Mouse (Mus musculus) liver, embryonic 13.5 days (tissue): ENCODE data around the gene Cyp24a1. TPM values are rescaled to one million over a fixed set of nuclear protein-coding genes. Genes with fewer than 3 reads are reported as not detected.
"Not testable (repeated sequence)": the region's sequence is repeated elsewhere in the genome, so short reads cannot be mapped to it uniquely, and the experiment has no call there.

ENCODE experiments used
- ATAC-seq: fragments of 200-750 bp; cut with Nextera tagmentation; 2 replicates; pipeline ENCODE4 v1.8.0; 2017; ENCODE audit warnings: low read depth, mild to moderate bottlenecking, moderate number of reproducible peaks, moderate library complexity
- DNase-seq: peaks from one replicate; pipeline ENCODE4 v3.0.0; 2022
- H3K27ac ChIP-seq: fragments of 300-500 bp; sonication (generic); 2 replicates; pipeline ENCODE4 v1.5.1; 2015; ENCODE audit warnings: moderate library complexity, mild to moderate bottlenecking, inconsistent platforms
- H3K27me3 ChIP-seq: fragments of 300-500 bp; sonication (generic); 2 replicates; pipeline ENCODE4 v1.6.1; 2015; ENCODE audit warnings: mild to moderate bottlenecking, inconsistent platforms
- H3K36me3 ChIP-seq: fragments of 300-500 bp; sonication (generic); 2 replicates; pipeline ENCODE4 v1.6.1; 2015; ENCODE audit warnings: mild to moderate bottlenecking, inconsistent platforms
- H3K4me1 ChIP-seq: fragments of 300-500 bp; sonication (generic); replicated peaks from 2 replicates; pipeline ENCODE4 v1.6.1; 2015; ENCODE audit warnings: inconsistent platforms
- H3K4me2 ChIP-seq: fragments of 300-500 bp; sonication (generic); 2 replicates; pipeline ENCODE4 v1.6.1; 2015; ENCODE audit warnings: inconsistent platforms, mild to moderate bottlenecking, moderate library complexity
- H3K4me3 ChIP-seq: fragments of 300-500 bp; sonication (generic); replicated peaks from 2 replicates; pipeline ENCODE4 v1.5.1; 2015; ENCODE audit warnings: mild to moderate bottlenecking, inconsistent platforms
- H3K9ac ChIP-seq: fragments of 300-500 bp; sonication (generic); 2 replicates; pipeline ENCODE4 v1.6.1; 2015; ENCODE audit warnings: mild to moderate bottlenecking, inconsistent platforms
- H3K9me3 ChIP-seq: fragments of 300-500 bp; sonication (generic); replicated peaks from 2 replicates; pipeline ENCODE4 v1.6.1; 2016; ENCODE audit warnings: inconsistent platforms
- WGBS: fragments of 180-500 bp; shearing (Covaris S2); methylation state at CpG from one replicate; pipeline ENCODE4 v1.1.7; 2015; ENCODE audit not compliant: insufficient replicate concordance; 5-methylcytosine and 5-hydroxymethylcytosine counted together
- polyA plus RNA-seq: library from polyadenylated mRNA; unstranded; fragments of >200 nt; fragmentation: Nextera tagmentation; extraction: Ambion mirVana; gene quantifications from 2 replicates; pipeline ENCODE4 v1.2.1, GENCODE M21; 2015

Cyp24a1 gene
- polyA plus RNA-seq, 1 experiment from 2014 or later = not detected

- no peak overlapping the region for H3K27ac ChIP-seq
- no peaks in the 10 kb centered on the region for H3K36me3 ChIP-seq
- DNase-seq = no peak
- no peak overlapping the region for H3K4me2 ChIP-seq
- no peaks in the 10 kb centered on the region for H3K9me3 ChIP-seq
- no peak overlapping the region for H3K4me3 ChIP-seq
- H3K27me3 ChIP-seq = no peaks in the 10 kb centered on the region
- peaks cover 3% of the 10 kb centered on the region; the same call in 1 of the 2 replicates for H3K4me1 ChIP-seq
- H3K9ac ChIP-seq = no peak overlapping the region
- ATAC-seq = no peak
Measured at GRCm38 (mm10) chr2:170468009-170468408, 28.9 kb downstream of the Cyp24a1 start.

GRCm38 (mm10) chr2:170464817-170465216, 32.1 kb downstream of the Cyp24a1 start:
- no peak overlapping the region for H3K9ac ChIP-seq
- no peaks in the 10 kb centered on the region for H3K36me3 ChIP-seq
- DNase-seq (no peak), ATAC-seq (no peak)
- H3K9me3 ChIP-seq = no peaks in the 10 kb centered on the region
- no peak overlapping the region for H3K4me2 ChIP-seq
- peaks cover 6% of the 10 kb centered on the region; the same call in 1 of the 2 replicates for H3K4me1 ChIP-seq
- H3K27ac ChIP-seq = no peak overlapping the region
- WGBS = 33% methylated on average over 3 of the region's 4 CpGs
- no peak overlapping the region for H3K4me3 ChIP-seq
- no peaks in the 10 kb centered on the region for H3K27me3 ChIP-seq

GRCm38 (mm10) chr2:170461652-170462051, 35.3 kb downstream of the Cyp24a1 start:
- WGBS = 52% methylated on average over 7 of the region's 7 CpGs
- Histone ChIP-seq H3K36me3 (no peaks in the 10 kb centered on the region), H3K27ac (no peak overlapping the region), H3K9ac (no peak overlapping the region), H3K4me1 (peaks cover 12% of the 10 kb centered on the region), H3K4me3 (no peak overlapping the region), H3K9me3 (no peaks in the 10 kb centered on the region), H3K4me2 (no peak overlapping the region), H3K27me3 (no peaks in the 10 kb centered on the region)
- ATAC-seq = no peak
- no peak for DNase-seq

GRCm38 (mm10) chr2:170459805-170460204, 37.1 kb downstream of the Cyp24a1 start:
- ATAC-seq = peak; percentile 83
- no peaks in the 10 kb centered on the region for H3K27me3 ChIP-seq
- WGBS = 41% methylated on average over 9 of the region's 9 CpGs
- DNase-seq = no peak
- no peaks in the 10 kb centered on the region for H3K36me3 ChIP-seq
- H3K4me2 ChIP-seq = no peak overlapping the region
- H3K9me3 ChIP-seq = no peaks in the 10 kb centered on the region
- H3K27ac ChIP-seq = no peak overlapping the region
- peaks cover 12% of the 10 kb centered on the region for H3K4me1 ChIP-seq
- H3K4me3 ChIP-seq = no peak overlapping the region
- no peak overlapping the region for H3K9ac ChIP-seq

GRCm38 (mm10) chr2:170459183-170459582, 37.8 kb downstream of the Cyp24a1 start:
- no peaks in the 10 kb centered on the region for H3K9me3 ChIP-seq
- H3K4me2 ChIP-seq = no peak overlapping the region
- 52% methylated on average over 10 of the region's 10 CpGs for WGBS
- no peaks in the 10 kb centered on the region for H3K36me3 ChIP-seq
- ATAC-seq (no peak), DNase-seq (no peak)
- no peak overlapping the region for H3K9ac ChIP-seq
- no peak overlapping the region for H3K4me3 ChIP-seq
- no peaks in the 10 kb centered on the region for H3K27me3 ChIP-seq
- peaks cover 12% of the 10 kb centered on the region for H3K4me1 ChIP-seq
- peak overlapping the region; percentile 34; the same call in 1 of the 2 replicates for H3K27ac ChIP-seq

- 51% methylated on average over 3 of the region's 4 CpGs for WGBS
- H3K27ac ChIP-seq, H3K4me2 ChIP-seq, H3K4me3 ChIP-seq, H3K4me1 ChIP-seq, DNase-seq, H3K27me3 ChIP-seq, H3K9me3 ChIP-seq, H3K9ac ChIP-seq, H3K36me3 ChIP-seq: not testable (repeated sequence)
- ATAC-seq = peak; percentile 37
Measured at GRCm38 (mm10) chr2:170453809-170454208, 43.1 kb downstream of the Cyp24a1 start.

GRCm38 (mm10) chr2:170450933-170451332, 46.0 kb downstream of the Cyp24a1 start:
- no peak overlapping the region for H3K9ac ChIP-seq
- H3K4me1 ChIP-seq = no peaks in the 10 kb centered on the region
- ATAC-seq (peak; percentile 53; the same call in 1 of the 2 replicates), DNase-seq (peak; percentile 34)
- WGBS = 9% methylated on average over 9 of the region's 9 CpGs
- H3K4me3 ChIP-seq = no peak overlapping the region
- H3K27me3 ChIP-seq = no peaks in the 10 kb centered on the region
- no peaks in the 10 kb centered on the region for H3K36me3 ChIP-seq
- H3K27ac ChIP-seq = no peak overlapping the region
- no peaks in the 10 kb centered on the region for H3K9me3 ChIP-seq
- H3K4me2 ChIP-seq = no peak overlapping the region

GRCm38 (mm10) chr2:170447651-170448050, 49.3 kb downstream of the Cyp24a1 start:
- Histone ChIP-seq H3K4me2 (no peak overlapping the region), H3K9me3 (no peaks in the 10 kb centered on the region), H3K9ac (no peak overlapping the region), H3K4me1 (no peaks in the 10 kb centered on the region), H3K27me3 (no peaks in the 10 kb centered on the region), H3K27ac (no peak overlapping the region), H3K36me3 (no peaks in the 10 kb centered on the region), H3K4me3 (no peak overlapping the region)
- DNase-seq (no peak), ATAC-seq (no peak)
- WGBS = 59% methylated on average over 10 of the region's 10 CpGs

- H3K36me3 ChIP-seq = no peaks in the 10 kb centered on the region
- 59% methylated on average over 5 of the region's 5 CpGs for WGBS
- no peaks in the 10 kb centered on the region for H3K4me1 ChIP-seq
- H3K9ac ChIP-seq = no peak overlapping the region
- no peak overlapping the region for H3K4me3 ChIP-seq
- ATAC-seq (no peak), DNase-seq (no peak)
- no peaks in the 10 kb centered on the region for H3K27me3 ChIP-seq
- no peaks in the 10 kb centered on the region for H3K9me3 ChIP-seq
- no peak overlapping the region for H3K4me2 ChIP-seq
- no peak overlapping the region for H3K27ac ChIP-seq
Measured at GRCm38 (mm10) chr2:170446843-170447383, 50.0 kb downstream of the Cyp24a1 start.

GRCm38 (mm10) chr2:170445861-170446260, 51.1 kb downstream of the Cyp24a1 start:
- H3K27me3 ChIP-seq = no peaks in the 10 kb centered on the region
- no peak overlapping the region for H3K9ac ChIP-seq
- no peaks in the 10 kb centered on the region for H3K36me3 ChIP-seq
- ATAC-seq (no peak), DNase-seq (no peak)
- H3K4me2 ChIP-seq = no peak overlapping the region
- no peaks in the 10 kb centered on the region for H3K9me3 ChIP-seq
- no peaks in the 10 kb centered on the region for H3K4me1 ChIP-seq
- WGBS = 66% methylated on average over 5 of the region's 5 CpGs
- H3K4me3 ChIP-seq = no peak overlapping the region
- no peak overlapping the region for H3K27ac ChIP-seq

- Histone ChIP-seq H3K4me3 (no peak overlapping the region), H3K36me3 (no peaks in the 10 kb centered on the region), H3K4me1 (no peaks in the 10 kb centered on the region), H3K4me2 (no peak overlapping the region), H3K27ac (no peak overlapping the region), H3K27me3 (0 out of 2 replicates have a peak, but pooled peaks cover 4% of the 10 kb centered on the region), H3K9me3 (no peaks in the 10 kb centered on the region), H3K9ac (no peak overlapping the region)
- 64% methylated on average over 3 of the region's 3 CpGs for WGBS
- DNase-seq (no peak), ATAC-seq (no peak)
Measured at GRCm38 (mm10) chr2:170442535-170442934, 54.4 kb downstream of the Cyp24a1 start.

- Histone ChIP-seq H3K9ac (no peak overlapping the region), H3K4me3 (no peak overlapping the region), H3K4me1 (no peaks in the 10 kb centered on the region), H3K36me3 (no peaks in the 10 kb centered on the region), H3K4me2 (no peak overlapping the region), H3K27me3 (0 out of 2 replicates have a peak, but pooled peaks cover 4% of the 10 kb centered on the region), H3K27ac (no peak overlapping the region), H3K9me3 (no peaks in the 10 kb centered on the region)
- whole genome bisulfite sequencing = 54% methylated on average over 13 of the region's 13 CpGs
- no peak for ATAC-seq
- DNase-seq = no peak
Measured at GRCm38 (mm10) chr2:170438782-170439181, 58.2 kb downstream of the Cyp24a1 start.
